Mouse (Mus musculus) E14TG2a.4 (cell line): Measurements from ENCODE around the gene Hoxc6.

Experiments used
- CTCF ChIP-seq: conservative IDR thresholded peaks from 2 replicates; pipeline ENCODE4 v1.5.1; 2014; ENCODE audit warnings: low read length
- NANOG ChIP-seq: IDR thresholded peaks from 2 replicates; pipeline ENCODE4 v1.6.1; 2014; ENCODE audit warnings: borderline replicate concordance, low read length, mixed read lengths
- POU5F1 ChIP-seq: IDR thresholded peaks from 2 replicates; pipeline ENCODE4 v1.6.1; 2014; ENCODE audit warnings: low read length, borderline replicate concordance

- no peak for TF ChIP-seq CTCF
- no peak for TF ChIP-seq POU5F1
- no peak for TF ChIP-seq NANOG
Observed at GRCm38 (mm10) chr15:103010112-103010846, 12.2 kb downstream of the Hoxc6 start.
